Mouse (Mus musculus): Measurements from ENCODE around the gene 1700037C18Rik. TPM values are rescaled to one million over a fixed set of nuclear protein-coding genes. Genes with fewer than 3 reads are reported as not detected.
"Not testable (repeated sequence)": the region's sequence is repeated elsewhere in the genome, so short reads cannot be mapped to it uniquely, and the experiment has no call there.

1700037C18Rik gene
- polyA plus RNA-seq, 1 experiment = 1.4 TPM

GRCm38 (mm10) chr16:3884201-3885064 is 24.1 kb downstream of the 1700037C18Rik start, which contains the start of the genes Zfp597 and Gm20695:
Gene Zfp597, minus strand, starts transcription at chr16:3884561.
Gene Gm20695, plus strand, starts transcription at chr16:3884648.
- Histone ChIP-seq H3K27me3 (ENCODE audit: control insufficient read depth) (no peaks in the 10 kb centered on the region), H3K4me1 (ENCODE audit: control insufficient read depth) (peaks cover 36% of the 10 kb centered on the region), H3K36me3 (ENCODE audit: control insufficient read depth) (peaks cover 20% of the 10 kb centered on the region), H3K9me3 (ENCODE audit: control insufficient read depth, low read length) (no peaks in the 10 kb centered on the region), H3K4me3 (replicated peaks) (peak within 1 kb of the TSS; percentile 99)
- TF ChIP-seq TAL1 (IDR thresholded peaks at IDR 0.05; ENCODE audit: low read length) (no peak), GATA1 (IDR thresholded peaks at IDR 0.05; ENCODE audit: low read length) (no peak)

DNA sequence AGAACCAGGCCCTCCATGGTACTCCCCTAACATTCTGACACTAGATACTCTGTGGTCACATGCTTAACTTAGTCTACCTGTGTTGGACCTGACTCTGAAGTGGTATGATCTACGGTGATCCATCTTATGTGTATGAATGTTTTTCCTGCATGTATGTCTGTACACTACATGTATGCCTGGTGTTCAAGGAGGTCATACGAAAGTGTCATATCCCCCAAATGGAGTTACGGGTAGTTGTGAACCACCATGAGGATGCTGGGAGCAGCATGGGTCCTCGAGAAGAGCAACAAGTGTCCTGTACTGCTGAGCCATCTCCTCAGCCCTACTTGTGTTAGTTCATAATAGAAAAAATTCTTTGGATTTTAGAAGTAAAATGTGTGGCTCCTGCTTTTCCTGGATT is 32.1 kb downstream of the 1700037C18Rik start:
- Histone ChIP-seq H3K4me1 (ENCODE audit: control insufficient read depth) (peaks cover 25% of the 10 kb centered on the region), H3K36me3 (ENCODE audit: control insufficient read depth) (peaks cover 38% of the 10 kb centered on the region)

GRCm38 (mm10) chr16:3872216-3873047 is 36.1 kb downstream of the 1700037C18Rik start, which contains the start of gene Naa60:
Gene Naa60, plus strand, starts transcription at chr16:3872375.
- TF ChIP-seq TAL1 (IDR thresholded peaks at IDR 0.05; ENCODE audit: low read length) (no peak), GATA1 (IDR thresholded peaks at IDR 0.05; ENCODE audit: low read length) (no peak)
- Histone ChIP-seq H3K4me1 (ENCODE audit: control insufficient read depth) (peaks cover 29% of the 10 kb centered on the region), H3K36me3 (ENCODE audit: control insufficient read depth) (peaks cover 27% of the 10 kb centered on the region), H3K9me3 (ENCODE audit: control insufficient read depth, low read length) (no peaks in the 10 kb centered on the region), H3K4me3 (replicated peaks) (peak within 1 kb of the TSS; percentile 76), H3K27me3 (ENCODE audit: control insufficient read depth) (no peaks in the 10 kb centered on the region)

More for the DNA sequence above, 32.1 kb downstream of the 1700037C18Rik start:
- Histone ChIP-seq H3K27me3 (ENCODE audit: control insufficient read depth) (no peaks in the 10 kb centered on the region), H3K4me3 (replicated peaks) (no peak overlapping the region), H3K9me3 (ENCODE audit: control insufficient read depth, low read length) (no peaks in the 10 kb centered on the region)
- no peak for TF ChIP-seq GATA1 (IDR thresholded peaks at IDR 0.05; ENCODE audit: low read length)
- no peak for TF ChIP-seq TAL1 (IDR thresholded peaks at IDR 0.05; ENCODE audit: low read length)

GRCm38 (mm10) chr16:3871815-3872214 is 36.7 kb downstream of the 1700037C18Rik start:
- Histone ChIP-seq H3K36me3 (ENCODE audit: control insufficient read depth) (peaks cover 30% of the 10 kb centered on the region), H3K9me3 (ENCODE audit: control insufficient read depth, low read length) (no peaks in the 10 kb centered on the region), H3K4me3 (replicated peaks) (peak overlapping the region; percentile 76), H3K4me1 (ENCODE audit: control insufficient read depth) (peaks cover 29% of the 10 kb centered on the region), H3K27me3 (ENCODE audit: control insufficient read depth) (no peaks in the 10 kb centered on the region)
- TF ChIP-seq TAL1 (IDR thresholded peaks at IDR 0.05; ENCODE audit: low read length) = no peak
- TF ChIP-seq GATA1 (IDR thresholded peaks at IDR 0.05; ENCODE audit: low read length) = no peak

DNA sequence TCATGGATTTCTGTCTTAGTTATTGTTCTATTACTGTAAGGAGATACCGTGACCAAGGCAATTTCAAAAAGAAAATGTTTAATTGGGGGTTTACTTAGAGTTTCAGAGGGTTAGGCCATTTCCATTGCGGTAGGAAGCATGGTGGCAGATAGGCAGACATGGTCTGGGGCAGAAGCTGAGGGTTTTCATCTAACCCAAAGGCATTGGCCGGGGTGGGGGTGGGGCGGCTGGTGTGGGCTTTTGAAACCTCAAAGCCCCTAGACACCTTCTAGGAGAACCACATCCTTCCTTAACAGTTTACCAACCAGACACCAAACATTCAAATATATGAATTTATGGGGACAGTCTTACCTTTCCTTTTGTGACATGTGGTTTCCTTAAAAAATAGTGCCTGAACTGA is 49.2 kb downstream of the 1700037C18Rik start:
- H3K27me3 ChIP-seq (ENCODE audit: control insufficient read depth) = no peaks in the 10 kb centered on the region
- no peak overlapping the region for H3K4me3 ChIP-seq (replicated peaks)
- H3K4me1 ChIP-seq (ENCODE audit: control insufficient read depth) = no peaks in the 10 kb centered on the region
- TF ChIP-seq TAL1 (IDR thresholded peaks at IDR 0.05; ENCODE audit: low read length) = no peak
- peaks cover 20% of the 10 kb centered on the region for H3K36me3 ChIP-seq (ENCODE audit: control insufficient read depth)
- H3K9me3 ChIP-seq (ENCODE audit: control insufficient read depth, low read length) = no peaks in the 10 kb centered on the region

GRCm38 (mm10) chr16:3855776-3856175 is 52.7 kb downstream of the 1700037C18Rik start:
- Histone ChIP-seq H3K27me3 (ENCODE audit: control insufficient read depth) (no peaks in the 10 kb centered on the region), H3K36me3 (ENCODE audit: control insufficient read depth) (peaks cover 4% of the 10 kb centered on the region), H3K4me3 (replicated peaks) (no peak overlapping the region), H3K4me1 (ENCODE audit: control insufficient read depth) (peaks cover 6% of the 10 kb centered on the region), H3K9me3 (ENCODE audit: control insufficient read depth, low read length) (no peaks in the 10 kb centered on the region)
- TF ChIP-seq TAL1 (IDR thresholded peaks at IDR 0.05; ENCODE audit: low read length) = no peak
- TF ChIP-seq GATA1 (IDR thresholded peaks at IDR 0.05; ENCODE audit: low read length) = no peak

GRCm38 (mm10) chr16:3854437-3855182 is 53.9 kb downstream of the 1700037C18Rik start:
- H3K4me1 ChIP-seq (ENCODE audit: control insufficient read depth) = peaks cover 6% of the 10 kb centered on the region
- TF ChIP-seq GATA1 (IDR thresholded peaks at IDR 0.05; ENCODE audit: low read length) (no peak), TAL1 (IDR thresholded peaks at IDR 0.05; ENCODE audit: low read length) (no peak)

GRCm38 (mm10) chr16:3852586-3852985 is 55.9 kb downstream of the 1700037C18Rik start:
- H3K9me3 ChIP-seq (ENCODE audit: control insufficient read depth, low read length) = no peaks in the 10 kb centered on the region
- no peaks in the 10 kb centered on the region; the same call in 1 of the 2 replicates for H3K36me3 ChIP-seq (ENCODE audit: control insufficient read depth)
- H3K4me3 ChIP-seq (replicated peaks) = no peak overlapping the region
- no peaks in the 10 kb centered on the region for H3K27me3 ChIP-seq (ENCODE audit: control insufficient read depth)
- TF ChIP-seq GATA1 (IDR thresholded peaks at IDR 0.05; ENCODE audit: low read length) = no peak
- TF ChIP-seq TAL1 (IDR thresholded peaks at IDR 0.05; ENCODE audit: low read length) = no peak
- peaks cover 14% of the 10 kb centered on the region for H3K4me1 ChIP-seq (ENCODE audit: control insufficient read depth)

More at GRCm38 (mm10) chr16:3854437-3855182, 53.9 kb downstream of the 1700037C18Rik start:
- Histone ChIP-seq H3K4me3 (replicated peaks) (no peak overlapping the region), H3K27me3 (ENCODE audit: control insufficient read depth) (no peaks in the 10 kb centered on the region), H3K9me3 (ENCODE audit: control insufficient read depth, low read length) (no peaks in the 10 kb centered on the region), H3K36me3 (ENCODE audit: control insufficient read depth) (no peaks in the 10 kb centered on the region; the same call in 1 of the 2 replicates)

GRCm38 (mm10) chr16:3851301-3851700 is 57.2 kb downstream of the 1700037C18Rik start:
- H3K4me3 ChIP-seq (replicated peaks); H3K27me3 ChIP-seq (ENCODE audit: control insufficient read depth): not testable (repeated sequence)
- peaks cover 25% of the 10 kb centered on the region for H3K4me1 ChIP-seq (ENCODE audit: control insufficient read depth)

More at GRCm38 (mm10) chr16:3851301-3851700, 57.2 kb downstream of the 1700037C18Rik start:
- not testable (repeated sequence) for H3K9me3 ChIP-seq (ENCODE audit: control insufficient read depth, low read length); H3K36me3 ChIP-seq (ENCODE audit: control insufficient read depth)

Data from erythroblast, embryonic 14.5 days (primary cell).